Mouse (Mus musculus) kidney, adult 2 months (tissue): ENCODE results near the gene Relb.

ENCODE experiments used
- CTCF ChIP-seq: fragments of 200-500 bp; conservative IDR thresholded peaks from 2 replicates; pipeline ENCODE4 v1.5.1; 2011; ENCODE audit warnings: low read depth, mild to moderate bottlenecking, control low read depth, low read length, moderate library complexity, mixed read lengths; ENCODE audit not compliant: insufficient read depth, insufficient read length
- POLR2A ChIP-seq: fragments of 200-500 bp; IDR thresholded peaks from one replicate; pipeline ENCODE4 v1.6.1; 2011; ENCODE audit warnings: low read depth, low read length, control low read depth

DNA sequence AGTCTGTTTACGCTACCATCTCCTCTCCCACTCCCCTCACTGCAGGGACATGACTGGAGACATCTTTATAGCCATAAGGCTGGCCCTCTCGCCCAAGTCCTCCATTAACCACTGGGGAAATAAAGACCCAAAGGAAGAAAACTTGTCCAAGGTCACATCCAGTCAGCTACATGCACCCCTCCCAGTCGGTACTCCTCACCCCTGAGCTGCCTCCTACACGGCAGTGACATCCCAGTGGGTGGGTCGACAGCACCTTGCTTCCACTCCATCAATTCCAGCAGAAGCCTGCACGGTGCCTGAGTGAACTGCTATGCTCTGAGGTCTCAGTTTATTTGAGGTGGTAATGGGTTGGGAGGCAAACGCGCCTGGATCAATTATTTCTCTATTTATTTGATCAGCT lies 34.7 kb upstream of the Relb start:
- no peak for TF ChIP-seq CTCF
- no peak for TF ChIP-seq POLR2A
